Mouse (Mus musculus): Measurements from ENCODE around the gene Tmem132b. TPM values are rescaled to one million over a fixed set of nuclear protein-coding genes. Genes with fewer than 3 reads are reported as not detected.

Gene Tmem132b
- polyA plus RNA-seq, 1 experiment from 2014 or later, result 4.2 TPM

DNA sequence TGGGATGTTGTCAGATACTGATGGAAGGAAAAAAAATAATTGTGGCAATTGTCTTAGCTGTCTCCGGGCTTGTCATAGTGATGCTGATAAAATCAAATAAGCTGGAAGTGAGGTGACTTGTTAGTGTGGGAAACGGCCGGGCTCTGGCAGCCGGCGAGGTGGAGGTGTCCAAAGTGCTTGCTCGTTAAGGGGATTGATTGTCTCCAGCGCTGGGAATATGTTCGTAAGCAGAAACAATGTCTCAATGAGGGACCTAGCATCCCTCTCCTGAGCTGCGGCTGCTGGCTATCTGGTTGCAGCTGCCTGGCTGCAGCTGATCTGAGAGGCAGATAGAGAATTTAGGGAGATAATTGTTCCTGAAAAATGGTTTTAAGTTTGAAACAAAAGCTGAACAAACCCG is 161.0 kb downstream of the Tmem132b start:
- H3K4me3 ChIP-seq (ENCODE audit: low read length), result no peak overlapping the region
- peaks cover 6% of the 10 kb centered on the region; the same call in 1 of the 2 replicates for H3K4me1 ChIP-seq (ENCODE audit: control insufficient read depth, insufficient read depth, low read depth, low read length)
- no peak overlapping the region for H3K27ac ChIP-seq (ENCODE audit: low read depth, low read length)
- H3K4me2 ChIP-seq (ENCODE audit: low read length), result peak overlapping the region; percentile 10; the same call in 1 of the 2 replicates
- no peaks in the 10 kb centered on the region for H3K9me3 ChIP-seq (ENCODE audit: control insufficient read depth, low read length)
- no peaks in the 10 kb centered on the region for H3K27me3 ChIP-seq (replicated peaks; ENCODE audit: control insufficient read depth, insufficient read depth, low read length)
- WGBS, result 35% methylated on average over 10 of the region's 10 CpGs
- H3K9ac ChIP-seq (ENCODE audit: low read depth, low read length), result no peak overlapping the region
- ATAC-seq, result no peak
- no peaks in the 10 kb centered on the region for H3K36me3 ChIP-seq (ENCODE audit: control insufficient read depth, insufficient read depth, low read length)

DNA sequence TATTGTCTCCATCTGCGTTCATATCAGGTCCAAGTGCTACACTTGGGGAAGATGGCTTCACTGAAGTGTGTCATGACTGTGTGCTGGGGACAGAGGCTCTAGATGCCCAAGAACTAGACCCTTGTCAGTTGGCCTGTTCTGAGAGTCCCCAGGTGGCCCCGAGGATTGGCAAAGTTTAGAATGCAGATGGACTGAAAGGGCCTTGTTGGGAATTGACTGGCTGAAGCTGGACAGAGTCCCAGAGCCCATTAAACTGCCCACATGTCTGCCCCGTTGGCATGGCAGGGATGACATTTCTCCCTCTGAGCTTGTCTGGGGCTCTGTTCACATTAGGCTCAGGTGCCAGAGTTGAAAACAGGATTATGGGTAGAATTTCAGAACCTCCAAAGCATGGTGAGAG is 167.8 kb downstream of the Tmem132b start:
- H3K9ac ChIP-seq (ENCODE audit: low read depth, low read length), result no peak overlapping the region
- no peaks in the 10 kb centered on the region; the same call in 1 of the 2 replicates for H3K4me1 ChIP-seq (ENCODE audit: control insufficient read depth, insufficient read depth, low read depth, low read length)
- H3K4me2 ChIP-seq (ENCODE audit: low read length), result no peak overlapping the region
- WGBS, result 59% methylated on average over 3 of the region's 3 CpGs
- no peaks in the 10 kb centered on the region for H3K36me3 ChIP-seq (ENCODE audit: control insufficient read depth, insufficient read depth, low read length)
- no peaks in the 10 kb centered on the region for H3K9me3 ChIP-seq (ENCODE audit: control insufficient read depth, low read length)
- no peak overlapping the region for H3K4me3 ChIP-seq (ENCODE audit: low read length)
- H3K27me3 ChIP-seq (replicated peaks; ENCODE audit: control insufficient read depth, insufficient read depth, low read length), result no peaks in the 10 kb centered on the region
- ATAC-seq, result peak; percentile 76
- H3K27ac ChIP-seq (ENCODE audit: low read depth, low read length), result no peak overlapping the region

DNA sequence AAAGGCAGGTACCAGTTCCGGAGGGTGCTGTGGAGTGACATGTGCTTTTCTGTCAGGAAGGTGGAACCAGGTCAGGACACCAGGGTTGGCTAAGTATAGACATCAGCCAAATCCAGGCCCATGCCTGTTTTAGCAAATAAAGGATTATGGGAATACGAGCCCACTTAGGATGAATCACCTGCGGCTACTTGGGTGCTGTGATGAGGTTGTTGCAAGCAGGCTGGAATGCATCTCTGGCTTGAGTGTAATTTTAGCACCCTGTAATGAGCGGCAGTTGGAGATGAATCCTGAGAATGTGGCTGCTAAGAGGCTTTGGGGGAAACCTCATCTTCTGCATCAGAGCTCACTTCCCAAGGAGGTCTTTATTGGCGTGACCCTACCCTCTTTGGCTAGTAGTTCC is 168.7 kb downstream of the Tmem132b start:
- Histone ChIP-seq H3K27me3 (replicated peaks; ENCODE audit: control insufficient read depth, insufficient read depth, low read length) (no peaks in the 10 kb centered on the region), H3K9ac (ENCODE audit: low read depth, low read length) (no peak overlapping the region), H3K36me3 (ENCODE audit: control insufficient read depth, insufficient read depth, low read length) (no peaks in the 10 kb centered on the region), H3K4me3 (ENCODE audit: low read length) (no peak overlapping the region), H3K4me2 (ENCODE audit: low read length) (no peak overlapping the region), H3K27ac (ENCODE audit: low read depth, low read length) (no peak overlapping the region), H3K4me1 (ENCODE audit: control insufficient read depth, insufficient read depth, low read depth, low read length) (no peaks in the 10 kb centered on the region; the same call in none of the 2 replicates), H3K9me3 (ENCODE audit: control insufficient read depth, low read length) (no peaks in the 10 kb centered on the region)
- 90% methylated on average over 5 of the region's 5 CpGs for WGBS
- ATAC-seq, result no peak

- no peak overlapping the region for H3K27ac ChIP-seq (ENCODE audit: low read depth, low read length)
- H3K9me3 ChIP-seq (ENCODE audit: control insufficient read depth, low read length), result no peaks in the 10 kb centered on the region
- H3K4me2 ChIP-seq (ENCODE audit: low read length), result no peak overlapping the region
- no peak overlapping the region for H3K4me3 ChIP-seq (ENCODE audit: low read length)
- H3K27me3 ChIP-seq (replicated peaks; ENCODE audit: control insufficient read depth, insufficient read depth, low read length), result no peaks in the 10 kb centered on the region
- WGBS, result 36% methylated on average over 8 of the region's 8 CpGs
- H3K9ac ChIP-seq (ENCODE audit: low read depth, low read length), result no peak overlapping the region
- no peaks in the 10 kb centered on the region; the same call in 1 of the 2 replicates for H3K4me1 ChIP-seq (ENCODE audit: control insufficient read depth, insufficient read depth, low read depth, low read length)
- peak; percentile 80 for ATAC-seq
- no peaks in the 10 kb centered on the region for H3K36me3 ChIP-seq (ENCODE audit: control insufficient read depth, insufficient read depth, low read length)
Observed at GRCm38 (mm10) chr5:125705379-125705778, 173.8 kb downstream of the Tmem132b start.

DNA sequence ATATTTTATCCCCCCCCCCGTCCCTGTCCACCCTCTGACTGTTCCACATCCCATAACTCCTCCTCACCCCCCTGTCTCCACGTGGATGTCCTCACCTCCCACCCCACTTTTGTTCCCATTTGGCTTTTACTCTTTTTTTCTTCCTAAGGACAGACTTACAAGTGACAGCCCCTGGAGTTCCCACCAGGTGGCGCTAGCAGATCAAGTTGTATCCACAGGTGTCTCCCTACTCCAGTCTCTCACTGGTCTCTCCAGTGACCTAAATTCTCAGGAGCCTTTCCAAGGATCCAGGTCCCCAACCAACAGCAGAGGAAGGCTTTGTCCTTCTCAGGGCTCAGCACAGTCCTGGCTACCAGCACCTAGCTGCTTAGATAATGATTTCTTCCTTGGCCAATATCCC is 177.6 kb downstream of the Tmem132b start:
- no peak overlapping the region for H3K4me2 ChIP-seq (ENCODE audit: low read length)
- 8% methylated on average over 3 of the region's 3 CpGs for WGBS
- no peaks in the 10 kb centered on the region for H3K27me3 ChIP-seq (replicated peaks; ENCODE audit: control insufficient read depth, insufficient read depth, low read length)
- H3K27ac ChIP-seq (ENCODE audit: low read depth, low read length), result no peak overlapping the region
- H3K9ac ChIP-seq (ENCODE audit: low read depth, low read length), result no peak overlapping the region
- no peaks in the 10 kb centered on the region for H3K36me3 ChIP-seq (ENCODE audit: control insufficient read depth, insufficient read depth, low read length)
- no peaks in the 10 kb centered on the region for H3K9me3 ChIP-seq (ENCODE audit: control insufficient read depth, low read length)
- no peak overlapping the region for H3K4me3 ChIP-seq (ENCODE audit: low read length)
- no peaks in the 10 kb centered on the region; the same call in 1 of the 2 replicates for H3K4me1 ChIP-seq (ENCODE audit: control insufficient read depth, insufficient read depth, low read depth, low read length)
- no peak for ATAC-seq

DNA sequence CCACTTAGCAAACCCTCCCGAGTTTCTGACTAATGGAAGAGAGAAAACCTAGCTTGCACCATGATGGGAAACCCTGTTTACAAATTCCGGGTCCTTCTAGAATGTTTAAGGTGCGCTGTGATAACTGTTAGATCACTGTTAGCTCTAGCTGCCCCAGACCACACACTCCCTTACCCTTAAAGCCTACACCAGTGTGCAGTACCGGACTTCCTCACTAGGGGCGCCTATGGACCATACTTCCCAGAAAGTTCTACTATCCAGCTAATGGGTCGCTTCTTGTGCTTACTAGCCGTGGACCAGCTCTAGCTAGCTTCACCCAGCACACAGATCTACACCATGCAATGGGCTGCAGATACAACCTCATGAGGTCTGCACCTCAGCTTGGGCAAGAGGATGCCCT is 195.2 kb downstream of the Tmem132b start:
- no peak overlapping the region for H3K9ac ChIP-seq (ENCODE audit: low read depth, low read length)
- H3K4me3 ChIP-seq (ENCODE audit: low read length), result no peak overlapping the region
- no peak overlapping the region for H3K4me2 ChIP-seq (ENCODE audit: low read length)
- H3K36me3 ChIP-seq (ENCODE audit: control insufficient read depth, insufficient read depth, low read length), result no peaks in the 10 kb centered on the region
- no peaks in the 10 kb centered on the region for H3K27me3 ChIP-seq (replicated peaks; ENCODE audit: control insufficient read depth, insufficient read depth, low read length)
- WGBS, result 89% methylated on average over 7 of the region's 7 CpGs
- no peak overlapping the region for H3K27ac ChIP-seq (ENCODE audit: low read depth, low read length)
- no peaks in the 10 kb centered on the region for H3K4me1 ChIP-seq (ENCODE audit: control insufficient read depth, insufficient read depth, low read depth, low read length)
- 0 out of 2 replicates have a peak, but pooled peaks cover 3% of the 10 kb centered on the region for H3K9me3 ChIP-seq (ENCODE audit: control insufficient read depth, low read length)
- no peak for ATAC-seq

DNA sequence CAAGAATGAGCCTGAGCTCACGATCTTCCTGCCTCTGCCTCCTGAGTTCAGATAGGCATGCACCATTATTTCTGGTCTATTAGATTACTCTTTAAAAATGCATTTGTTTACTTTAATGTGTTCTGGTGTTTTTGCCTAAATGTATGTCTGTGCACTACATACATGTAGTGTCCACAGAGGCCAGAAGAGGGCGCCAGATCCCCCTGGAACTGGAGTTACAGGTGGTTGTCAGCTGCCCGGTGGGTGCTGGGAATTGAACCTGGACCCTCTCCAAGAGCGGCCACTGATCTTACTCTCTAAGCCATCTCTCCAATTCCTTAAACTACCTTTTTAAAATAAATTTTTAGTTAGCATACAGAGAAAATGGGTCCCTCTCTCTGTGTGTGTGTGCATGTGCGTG is 195.9 kb downstream of the Tmem132b start:
- no peak overlapping the region for H3K9ac ChIP-seq (ENCODE audit: low read depth, low read length)
- H3K9me3 ChIP-seq (ENCODE audit: control insufficient read depth, low read length), result 0 out of 2 replicates have a peak, but pooled peaks cover 3% of the 10 kb centered on the region
- no peaks in the 10 kb centered on the region for H3K4me1 ChIP-seq (ENCODE audit: control insufficient read depth, insufficient read depth, low read depth, low read length)
- WGBS, result 86% methylated on average over 5 of the region's 5 CpGs
- H3K4me2 ChIP-seq (ENCODE audit: low read length), result no peak overlapping the region
- no peaks in the 10 kb centered on the region for H3K27me3 ChIP-seq (replicated peaks; ENCODE audit: control insufficient read depth, insufficient read depth, low read length)
- H3K36me3 ChIP-seq (ENCODE audit: control insufficient read depth, insufficient read depth, low read length), result no peaks in the 10 kb centered on the region
- H3K4me3 ChIP-seq (ENCODE audit: low read length), result no peak overlapping the region
- no peak for ATAC-seq
- no peak overlapping the region for H3K27ac ChIP-seq (ENCODE audit: low read depth, low read length)

DNA sequence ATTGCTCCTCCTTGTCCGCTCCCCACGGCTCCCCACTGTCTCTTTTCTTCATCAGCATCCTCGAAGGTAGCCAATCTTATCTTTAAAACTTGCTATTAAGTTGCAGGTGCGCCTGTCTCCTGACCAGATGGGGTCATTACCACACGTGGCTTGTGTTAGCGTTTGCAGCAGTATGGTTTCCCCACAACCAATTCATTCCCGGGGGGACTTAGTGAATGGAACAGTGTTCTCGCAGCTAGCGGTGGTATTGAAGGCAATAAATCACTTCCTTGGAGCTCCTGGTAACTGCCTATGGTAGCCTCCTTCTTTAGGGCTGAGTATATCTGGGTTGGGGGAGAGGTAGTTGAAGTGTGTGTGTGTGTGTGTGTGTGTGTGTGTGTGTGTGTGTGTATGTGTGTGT is 196.4 kb downstream of the Tmem132b start:
- H3K4me2 ChIP-seq (ENCODE audit: low read length), result no peak overlapping the region
- H3K9ac ChIP-seq (ENCODE audit: low read depth, low read length), result no peak overlapping the region
- H3K27ac ChIP-seq (ENCODE audit: low read depth, low read length), result no peak overlapping the region
- no peaks in the 10 kb centered on the region for H3K36me3 ChIP-seq (ENCODE audit: control insufficient read depth, insufficient read depth, low read length)
- no peaks in the 10 kb centered on the region for H3K4me1 ChIP-seq (ENCODE audit: control insufficient read depth, insufficient read depth, low read depth, low read length)
- peaks cover 5% of the 10 kb centered on the region; the same call in 1 of the 2 replicates for H3K9me3 ChIP-seq (ENCODE audit: control insufficient read depth, low read length)
- ATAC-seq, result no peak
- no peak overlapping the region for H3K4me3 ChIP-seq (ENCODE audit: low read length)
- no peaks in the 10 kb centered on the region for H3K27me3 ChIP-seq (replicated peaks; ENCODE audit: control insufficient read depth, insufficient read depth, low read length)
- WGBS, result 78% methylated on average over 9 of the region's 9 CpGs

GRCm38 (mm10) chr5:125728521-125728920 is 196.9 kb downstream of the Tmem132b start:
- 82% methylated on average over 3 of the region's 3 CpGs for WGBS
- Histone ChIP-seq H3K27me3 (replicated peaks; ENCODE audit: control insufficient read depth, insufficient read depth, low read length) (no peaks in the 10 kb centered on the region), H3K4me1 (ENCODE audit: control insufficient read depth, insufficient read depth, low read depth, low read length) (no peaks in the 10 kb centered on the region), H3K4me2 (ENCODE audit: low read length) (no peak overlapping the region), H3K9me3 (ENCODE audit: control insufficient read depth, low read length) (peaks cover 5% of the 10 kb centered on the region), H3K9ac (ENCODE audit: low read depth, low read length) (no peak overlapping the region), H3K36me3 (ENCODE audit: control insufficient read depth, insufficient read depth, low read length) (no peaks in the 10 kb centered on the region), H3K4me3 (ENCODE audit: low read length) (no peak overlapping the region), H3K27ac (ENCODE audit: low read depth, low read length) (no peak overlapping the region)
- ATAC-seq, result no peak

GRCm38 (mm10) chr5:125733806-125734205 is 202.2 kb downstream of the Tmem132b start:
- 100% methylated on average over 1 of the region's 1 CpGs for whole genome bisulfite sequencing
- Histone ChIP-seq H3K36me3 (ENCODE audit: control insufficient read depth, insufficient read depth, low read length) (no peaks in the 10 kb centered on the region), H3K27ac (ENCODE audit: low read depth, low read length) (no peak overlapping the region), H3K9ac (ENCODE audit: low read depth, low read length) (no peak overlapping the region), H3K4me1 (ENCODE audit: control insufficient read depth, insufficient read depth, low read depth, low read length) (no peaks in the 10 kb centered on the region), H3K27me3 (replicated peaks; ENCODE audit: control insufficient read depth, insufficient read depth, low read length) (no peaks in the 10 kb centered on the region), H3K4me3 (ENCODE audit: low read length) (no peak overlapping the region), H3K4me2 (ENCODE audit: low read length) (no peak overlapping the region), H3K9me3 (ENCODE audit: control insufficient read depth, low read length) (peaks cover 3% of the 10 kb centered on the region)
- ATAC-seq, result no peak

All from hindbrain, embryonic 16.5 days (tissue).